Mouse (Mus musculus): Measurements from ENCODE around the gene Cltb.

The Cltb gene

GRCm38 (mm10) chr13:54564232-54565200 is 46.6 kb downstream of the Cltb start:
- DNase-seq (ENCODE audit: low spot score in 2 of 2): no peak

- no peak for DNase-seq (ENCODE audit: low spot score in 2 of 2)
These were observed 48.6 kb downstream of the Cltb start for GRCm38 (mm10) chr13:54562562-54562961.

GRCm38 (mm10) chr13:54560608-54561007 is 50.5 kb downstream of the Cltb start:
- peak in 1 of 2 experiments; percentile 48 for DNase-seq (ENCODE audit: low spot score in 2 of 2)

- DNase-seq (ENCODE audit: low spot score in 2 of 2): no peak
These were observed 51.5 kb downstream of the Cltb start for GRCm38 (mm10) chr13:54559656-54560055.

GRCm38 (mm10) chr13:54557652-54558051 is 53.5 kb downstream of the Cltb start:
- DNase-seq (ENCODE audit: low spot score in 2 of 2): no peak

- no peak for DNase-seq (ENCODE audit: low spot score in 2 of 2)
These were observed 54.3 kb downstream of the Cltb start for GRCm38 (mm10) chr13:54556796-54557195.

- DNase-seq (ENCODE audit: low spot score in 2 of 2): no peak
These were observed 55.0 kb downstream of the Cltb start for GRCm38 (mm10) chr13:54556176-54556575.

GRCm38 (mm10) chr13:54548036-54548435 is 63.1 kb downstream of the Cltb start:
- no peak for DNase-seq (ENCODE audit: low spot score in 2 of 2)
